Mouse (Mus musculus): ENCODE data around the gene Pwp2. TPM values are rescaled to one million over a fixed set of nuclear protein-coding genes. Genes with fewer than 3 reads are reported as not detected.
A peak's percentile ranks its signal among the peaks of the same experiment; 100 is the strongest.
"Not testable (repeated sequence)": the region's sequence is repeated elsewhere in the genome, so short reads cannot be mapped to it uniquely, and the experiment has no call there.

Gene Pwp2
- 10 to 100 TPM; 22.6 to 23.7 TPM for total RNA-seq (2021)

DNA sequence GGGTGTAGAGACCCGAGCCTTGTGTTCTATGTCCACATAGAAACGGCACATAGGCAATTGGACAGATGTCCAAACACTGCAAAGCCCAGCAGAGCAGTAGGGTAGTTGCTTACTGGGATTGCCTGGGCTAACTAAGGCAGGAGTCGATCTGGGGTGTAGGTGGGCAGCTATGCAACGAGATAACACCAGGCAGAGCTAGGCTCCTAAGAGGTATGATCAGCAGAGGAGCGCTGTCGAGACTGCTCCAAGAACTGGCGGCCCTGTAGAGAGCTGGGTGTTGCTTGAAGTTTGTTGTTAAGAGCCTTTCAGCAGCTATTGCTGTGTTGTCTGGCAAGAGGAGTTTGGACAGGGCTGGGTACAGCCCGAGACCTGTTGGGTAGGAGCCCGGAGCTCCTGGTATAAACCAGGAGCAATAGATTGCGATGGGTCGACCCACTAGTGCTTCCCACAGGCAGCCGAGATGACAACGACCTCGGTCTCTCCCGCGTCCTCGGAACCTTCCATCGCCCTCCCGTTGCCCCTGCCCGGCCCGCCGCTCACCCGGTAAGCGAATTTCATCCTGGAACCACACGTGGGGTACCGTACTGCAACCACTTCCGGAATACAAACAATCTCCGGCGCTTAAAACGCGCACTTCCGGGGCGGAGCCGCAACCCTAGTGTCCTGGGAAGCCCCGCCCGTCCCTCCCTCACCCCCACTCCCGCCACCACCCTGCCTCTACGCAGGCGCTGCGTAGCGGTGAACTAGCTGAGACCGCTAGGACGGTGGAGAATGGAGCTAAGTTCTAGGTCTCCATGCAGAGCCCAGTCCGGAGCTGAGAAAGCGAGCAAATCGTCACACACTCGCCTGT is at the start of gene Pwp2:
TSS of gene Pwp2 (minus strand) at position 619 of the 850 bp plus-strand sequence.
- DNase-seq: peak; percentile 92
- intact Hi-C loops (cut with DNase I): loop anchor here (5.0 kb wide), 1 partner anchor 38 kb away; no protein-coding TSS in a partner anchor

DNA sequence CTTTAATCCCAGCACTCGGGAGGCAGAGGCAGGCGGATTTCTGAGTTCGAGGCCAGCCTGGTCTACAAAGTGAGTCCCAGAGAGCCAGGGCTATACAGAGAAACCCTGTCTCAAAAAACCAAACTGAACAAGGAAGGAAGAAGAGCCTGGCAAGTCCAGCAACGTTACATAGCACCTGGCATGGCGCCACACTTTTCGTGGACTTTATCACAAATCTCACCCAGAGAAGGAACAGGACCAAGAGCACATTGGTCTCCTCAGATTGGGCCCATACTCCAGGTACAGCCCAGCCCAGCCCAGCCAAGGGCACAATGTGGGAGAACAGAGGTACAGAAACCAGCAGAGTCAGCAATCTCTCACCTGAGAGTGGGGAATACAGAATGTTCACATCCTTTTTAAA is 48.8 kb upstream of the Pwp2 start:
- DNase-seq: no peak
- intact Hi-C loops (cut with DNase I): no loop called here

DNA sequence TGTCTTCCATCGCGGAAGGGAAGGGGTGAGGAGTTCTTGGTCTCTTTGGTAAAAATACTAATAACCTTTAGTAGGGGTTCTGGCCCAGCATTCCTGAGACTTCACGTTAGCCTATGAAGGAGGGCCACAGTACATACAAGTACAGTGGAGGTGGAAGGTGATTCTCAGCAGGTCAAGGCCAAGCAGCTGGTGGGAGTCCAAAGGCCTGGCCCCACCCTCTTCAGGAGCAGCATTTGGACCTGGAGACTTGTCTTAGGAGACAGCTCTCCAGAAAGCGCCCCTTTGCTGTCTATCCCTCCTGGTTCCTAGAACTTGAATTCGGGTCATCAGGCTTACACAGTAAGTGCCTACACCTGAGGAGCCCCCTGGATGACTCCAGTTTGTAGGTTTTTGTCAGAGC is 48.2 kb upstream of the Pwp2 start:
- DNase-seq: no peak
- intact Hi-C loops (cut with DNase I): no loop called here

DNA sequence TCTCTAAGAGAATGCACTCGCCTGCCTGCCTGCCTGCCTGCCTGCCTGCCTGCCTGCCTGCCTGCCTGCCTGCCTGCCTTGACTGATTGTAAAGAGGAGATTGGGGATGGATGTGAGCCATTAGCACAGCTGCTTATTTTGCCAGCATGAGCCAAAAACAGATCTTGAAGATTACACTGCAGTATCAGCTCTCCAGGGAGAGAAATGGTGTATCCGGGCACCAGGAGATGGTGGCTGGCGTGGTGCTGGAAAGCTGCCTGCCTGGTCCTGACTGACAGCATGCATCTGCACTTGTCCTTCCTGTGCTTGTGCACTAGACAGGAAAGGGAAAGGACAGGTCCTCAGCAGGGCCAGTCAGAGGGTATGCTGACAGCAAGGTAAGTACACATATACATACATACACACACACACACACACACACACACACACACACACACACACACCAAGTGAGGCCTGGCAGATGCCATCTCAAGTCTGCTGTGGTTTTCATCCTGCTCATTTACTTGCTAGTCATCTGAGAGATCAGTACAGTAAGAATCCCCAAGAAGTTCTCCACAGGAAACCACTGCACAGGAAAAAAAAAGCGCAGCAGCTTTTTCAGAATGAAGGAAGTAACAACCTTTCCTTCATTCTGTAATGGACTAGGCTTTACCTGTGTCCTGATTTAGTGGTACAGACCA is 47.5 kb upstream of the Pwp2 start:
- no peak for DNase-seq
- intact Hi-C loops (cut with DNase I): no loop called here

DNA sequence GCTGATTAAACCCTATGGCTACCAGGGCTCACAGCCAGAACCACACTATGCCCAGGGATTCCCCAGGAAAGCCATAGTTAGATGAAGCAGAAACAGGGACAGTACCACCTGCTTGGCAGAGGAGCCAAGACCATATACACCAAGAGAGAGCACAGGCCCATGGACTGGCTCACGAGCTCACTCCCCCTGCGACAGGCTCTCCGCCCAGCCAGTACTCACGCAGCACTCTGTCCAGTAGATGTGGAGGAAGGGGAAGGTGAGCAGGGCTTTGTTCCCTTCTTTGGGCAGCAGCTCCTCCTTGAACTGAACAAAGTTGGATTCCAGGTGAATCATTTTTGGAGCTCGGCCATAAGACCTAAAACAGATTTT is 43.6 kb upstream of the Pwp2 start:
- intact Hi-C loops (cut with DNase I): no loop called here
- no peak for DNase-seq

DNA sequence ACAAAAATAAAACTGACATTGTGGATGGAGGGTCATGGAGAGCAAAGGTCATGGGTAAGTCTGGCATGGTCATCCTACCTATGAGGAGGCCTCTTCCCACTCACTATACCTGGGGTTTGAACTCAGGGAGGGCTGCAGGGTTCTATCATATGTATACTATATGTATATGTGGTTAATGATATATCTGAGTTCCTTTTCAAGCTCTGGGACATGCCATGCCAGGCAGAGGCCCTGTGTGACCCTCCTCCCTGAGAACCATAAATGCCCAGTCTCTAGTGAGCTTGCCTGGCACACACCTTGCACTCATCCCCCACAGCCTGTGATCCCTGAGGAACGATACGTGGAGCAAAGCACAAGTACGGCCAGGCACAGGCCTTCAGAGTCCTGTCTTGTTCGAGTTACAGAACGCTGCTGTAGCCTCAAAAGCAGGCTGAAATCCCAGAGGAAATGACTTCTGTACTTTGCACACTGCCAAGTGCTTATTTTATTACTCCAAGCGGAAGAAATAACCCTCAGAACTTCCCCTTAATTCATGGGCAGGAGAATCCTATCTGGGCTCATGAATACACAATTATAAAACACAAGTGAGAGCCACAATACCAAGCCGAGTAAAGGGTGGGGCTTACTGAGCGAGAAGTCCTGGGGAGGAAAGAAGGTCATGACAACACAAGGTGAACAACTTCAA is 43.1 kb upstream of the Pwp2 start:
- intact Hi-C loops (cut with DNase I): no loop called here
- no peak for DNase-seq

DNA sequence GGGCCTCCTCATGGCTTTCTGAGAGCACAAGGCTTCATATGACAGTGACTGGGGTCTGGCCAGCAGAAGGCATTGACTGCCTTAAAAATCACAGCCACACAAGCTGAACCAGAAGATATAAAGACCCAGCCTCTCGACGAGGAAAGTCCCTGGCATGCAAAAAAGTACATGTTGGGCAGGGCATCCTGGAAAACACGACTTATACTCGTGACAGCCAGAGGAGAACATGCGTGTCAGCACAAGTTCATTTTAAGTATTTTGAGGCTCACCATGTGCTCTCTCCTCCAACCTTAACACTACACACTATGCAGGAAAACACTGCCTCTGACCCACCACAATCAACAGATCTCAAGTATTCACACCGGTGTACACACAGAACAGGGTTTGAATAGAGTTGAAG is 39.2 kb upstream of the Pwp2 start:
- no peak for DNase-seq
- intact Hi-C loops (cut with DNase I): loop anchor here (5.0 kb wide), 1 partner anchor 37 kb away; the partner anchor contains the start of gene Pwp2

DNA sequence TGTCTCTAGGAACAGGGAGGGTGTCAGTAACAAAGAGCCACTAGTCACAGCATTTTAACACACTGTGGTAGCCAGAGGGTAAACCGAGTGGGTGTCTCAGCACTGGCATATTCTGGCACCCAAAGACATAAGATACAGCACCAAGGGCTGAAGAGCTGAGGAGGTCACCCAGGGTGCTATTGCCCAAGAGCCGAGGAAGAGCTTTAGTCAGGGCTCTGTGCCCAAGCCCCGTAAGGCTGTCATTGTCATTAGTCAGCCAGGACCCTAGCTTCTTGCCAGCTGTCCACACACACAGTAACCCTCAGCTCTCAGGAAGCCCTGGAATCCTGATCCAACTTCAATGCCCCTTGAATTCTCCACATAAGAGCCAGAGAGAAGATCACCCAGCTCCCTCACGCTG is 38.0 kb upstream of the Pwp2 start:
- DNase-seq: no peak
- intact Hi-C loops (cut with DNase I): loop anchor here (5.0 kb wide), 1 partner anchor 36 kb away; the partner anchor contains the start of gene Pwp2

DNA sequence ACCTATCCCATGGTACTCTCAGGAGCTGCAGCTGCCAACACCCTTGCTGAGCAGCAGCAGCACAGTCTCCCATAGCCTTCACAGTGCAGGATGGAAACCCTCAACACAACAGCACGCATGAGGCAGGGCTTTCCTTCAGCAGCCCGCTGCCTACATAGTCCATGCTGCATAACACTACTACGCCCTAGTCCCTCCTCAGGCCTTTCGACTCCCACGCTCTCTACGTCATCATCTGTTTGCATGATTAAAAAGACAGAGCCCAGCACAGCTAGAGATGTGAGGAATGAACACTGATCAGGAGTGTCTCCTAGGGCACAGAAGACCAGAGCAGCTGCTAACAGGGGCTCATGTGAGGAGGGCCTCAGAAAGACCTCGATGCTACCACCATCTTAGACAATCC is 36.4 kb upstream of the Pwp2 start:
- DNase-seq: no peak
- intact Hi-C loops (cut with DNase I): loop anchor here (5.0 kb wide), 1 partner anchor 34 kb away; the partner anchor contains the start of gene Pwp2

DNA sequence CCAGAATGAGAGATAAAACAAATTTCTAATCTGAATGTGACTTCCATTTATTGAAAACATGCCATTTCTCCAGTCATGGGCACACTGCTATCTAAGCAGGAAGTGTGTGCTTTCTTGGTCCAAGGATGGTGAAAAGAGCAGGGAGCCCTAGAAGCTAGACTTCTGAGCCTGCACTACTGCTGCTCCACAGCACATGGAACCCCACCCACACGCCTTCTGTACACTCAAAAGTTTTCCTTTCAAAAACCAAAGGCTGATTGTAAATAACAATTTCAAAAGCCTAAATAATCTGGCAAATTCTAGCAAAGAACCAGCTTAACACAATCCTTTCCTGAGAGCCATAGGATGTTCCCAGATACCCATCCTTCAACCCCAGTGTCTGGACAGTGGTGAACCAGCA is 34.6 kb upstream of the Pwp2 start:
- intact Hi-C loops (cut with DNase I): no loop called here
- no peak for DNase-seq

DNA sequence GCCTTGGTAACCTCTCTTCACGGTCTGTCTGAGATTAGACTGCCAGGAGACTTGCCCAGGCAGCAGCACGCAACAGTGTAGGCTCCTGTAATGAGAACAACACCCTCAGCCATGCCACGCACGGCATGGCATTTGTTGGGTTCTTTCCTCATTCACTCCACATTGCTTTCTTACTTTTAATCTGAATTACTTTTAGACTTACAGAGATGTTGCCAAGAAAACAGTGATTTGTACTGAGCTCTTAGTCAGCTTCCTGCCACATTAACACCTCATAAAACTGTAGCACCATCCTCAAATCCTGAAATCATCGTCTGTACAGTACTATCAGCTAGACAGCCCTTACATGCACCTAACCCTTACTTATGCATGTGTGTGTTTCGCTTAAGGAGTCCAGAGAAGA is 33.6 kb upstream of the Pwp2 start:
- no peak for DNase-seq
- intact Hi-C loops (cut with DNase I): no loop called here

DNA sequence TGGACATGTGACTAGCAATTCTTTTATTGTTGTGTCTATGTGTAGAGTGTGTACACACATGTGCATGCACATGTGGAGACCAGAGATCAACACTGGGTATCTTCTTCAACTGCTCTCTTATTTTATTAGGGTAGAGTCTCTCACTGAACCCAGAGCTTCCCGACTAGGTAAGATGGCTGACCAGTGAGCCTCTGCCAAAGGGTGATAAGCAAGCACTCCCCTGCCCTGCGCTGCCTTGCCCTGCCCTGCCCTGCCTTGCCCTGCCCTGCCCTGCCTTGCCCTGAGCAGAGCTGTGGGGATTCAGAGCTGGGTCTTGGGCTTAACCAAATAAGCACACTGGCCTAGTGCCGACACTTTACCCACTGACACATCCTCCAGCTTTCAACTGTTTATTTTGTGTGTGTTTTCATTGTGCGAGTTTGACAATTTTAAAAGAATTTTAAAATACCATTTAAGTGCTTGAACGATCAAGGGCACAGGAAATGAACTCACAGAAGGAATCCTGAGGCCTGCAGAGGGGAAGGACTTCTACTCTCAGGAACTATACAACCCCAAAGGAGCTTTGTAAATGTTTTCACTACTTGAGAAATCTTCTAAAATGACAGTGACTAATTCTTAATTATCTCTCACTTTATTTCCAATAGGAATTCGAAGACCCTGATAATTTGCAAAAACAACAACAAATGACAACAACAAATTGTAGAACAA is 31.6 kb upstream of the Pwp2 start:
- DNase-seq: no peak
- intact Hi-C loops (cut with DNase I): no loop called here

DNA sequence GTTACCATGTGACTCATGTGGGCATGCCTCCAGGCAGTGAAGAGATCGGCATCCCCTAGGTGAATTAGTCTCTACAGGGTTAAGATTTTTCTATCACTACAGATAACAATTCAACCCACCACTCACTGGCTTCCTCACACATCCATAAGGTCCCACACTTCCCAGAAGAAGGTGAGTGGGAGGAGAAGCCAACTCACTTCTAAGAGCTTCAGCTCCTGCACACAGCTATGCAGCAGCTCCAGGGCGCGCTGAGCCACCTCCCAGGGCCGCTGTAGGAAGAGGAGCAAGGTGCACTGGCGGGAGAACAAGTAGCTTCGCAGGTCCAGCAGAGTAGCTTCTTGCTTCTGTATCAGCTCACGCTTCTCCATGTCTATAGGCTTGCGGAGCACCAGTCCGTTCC is 29.4 kb upstream of the Pwp2 start:
- intact Hi-C loops (cut with DNase I): no loop called here
- DNase-seq: no peak

DNA sequence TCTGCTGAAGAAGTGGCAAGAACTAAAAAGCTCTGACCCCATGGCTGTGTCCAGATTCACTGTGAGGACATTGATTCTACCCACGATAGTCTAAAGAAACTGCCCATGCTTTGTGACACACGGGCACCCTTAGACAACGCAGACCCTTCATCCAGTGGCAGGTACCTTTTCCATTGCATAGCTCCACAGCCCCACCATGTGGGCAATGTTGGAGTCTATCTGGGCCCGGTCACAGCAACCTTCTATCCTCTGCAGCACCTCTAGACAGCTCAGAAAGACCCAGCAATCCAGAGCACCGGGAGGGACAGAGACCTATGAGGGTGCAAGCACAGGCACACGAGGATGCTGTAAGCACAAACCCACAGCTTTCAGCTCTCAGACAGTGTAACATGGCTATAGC is 26.4 kb upstream of the Pwp2 start:
- intact Hi-C loops (cut with DNase I): no loop called here
- DNase-seq: peak; percentile 33

DNA sequence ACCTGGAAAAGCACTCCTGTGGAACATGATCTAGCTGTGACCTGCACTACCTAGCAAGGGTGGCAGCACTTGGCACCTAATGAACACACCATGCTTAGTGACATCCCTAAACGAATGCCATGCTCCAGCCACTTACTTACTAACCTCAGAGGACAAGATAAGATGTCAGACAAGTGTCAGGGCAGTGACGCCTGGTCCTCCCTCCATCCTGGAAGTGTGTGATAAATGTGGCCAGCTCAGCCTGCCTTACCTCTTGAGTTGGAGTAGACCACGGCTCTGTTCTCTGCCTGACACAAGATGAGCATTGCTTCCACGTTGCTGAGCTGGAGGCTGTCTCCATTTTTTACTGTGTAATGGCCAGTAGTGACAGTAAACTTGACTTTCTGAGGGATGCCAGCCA is 16.2 kb upstream of the Pwp2 start:
- intact Hi-C loops (cut with DNase I): no loop called here

DNA sequence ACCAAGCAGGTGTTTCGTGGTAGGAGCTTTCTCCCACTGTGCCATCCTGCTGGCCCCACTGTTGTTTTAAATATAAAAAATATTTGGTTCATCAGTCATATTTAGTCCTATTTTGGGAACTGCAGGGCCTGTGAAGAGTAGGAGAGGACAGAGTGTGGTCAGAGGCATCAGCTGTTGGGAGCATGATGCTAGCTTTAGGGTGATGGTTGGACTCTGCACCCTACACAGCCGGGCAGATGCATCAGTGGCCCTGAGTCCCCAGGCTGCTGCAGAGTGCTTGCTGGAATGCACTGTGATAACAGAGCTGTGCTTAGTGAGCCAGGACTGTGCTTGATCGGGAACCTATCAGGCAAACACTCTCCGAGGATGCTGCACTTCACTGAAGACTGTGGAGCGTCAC is 8.0 kb upstream of the Pwp2 start:
- DNase-seq: no peak
- intact Hi-C loops (cut with DNase I): no loop called here

More for the DNA sequence above, 16.2 kb upstream of the Pwp2 start:
- DNase-seq: no peak

DNA sequence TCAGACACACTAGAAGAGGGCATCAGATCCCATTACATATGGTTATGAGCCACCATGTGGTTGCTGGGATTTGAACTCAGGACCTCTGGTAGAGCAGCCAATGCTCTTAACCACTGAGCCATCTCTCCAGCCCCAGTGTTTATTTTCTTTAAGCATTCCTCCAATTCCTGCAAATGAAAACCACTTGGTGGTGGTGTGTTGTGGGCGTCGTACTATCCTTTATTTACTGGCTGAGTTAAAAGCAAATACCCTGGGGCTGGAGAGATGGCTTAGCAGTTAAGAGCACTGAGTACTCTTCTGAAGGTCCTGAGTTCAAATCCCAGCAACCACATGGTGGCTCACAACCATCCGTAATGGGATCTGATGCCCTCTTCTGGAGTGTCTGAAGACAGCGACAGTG is 1.1 kb upstream of the Pwp2 start:
- intact Hi-C loops (cut with DNase I): loop anchor here (5.0 kb wide), 1 partner anchor 36 kb away; no protein-coding TSS in a partner anchor
- not testable (repeated sequence) for DNase-seq

DNA sequence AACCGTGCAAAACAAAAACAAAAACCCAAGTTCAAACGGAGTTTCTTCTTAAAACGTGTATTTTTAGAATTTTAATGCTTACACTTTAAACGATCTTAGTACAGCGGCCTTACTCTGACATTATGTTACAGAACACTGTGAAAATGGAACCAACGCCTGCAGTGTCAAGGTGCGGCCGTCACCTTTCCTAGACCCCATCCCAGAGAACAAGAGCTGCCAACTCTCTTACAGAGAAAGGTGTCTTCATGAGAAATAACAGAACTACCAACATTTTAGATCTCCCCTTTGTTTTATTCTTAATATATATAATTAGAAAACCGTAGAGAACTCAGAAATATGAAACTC is 404 bp upstream of the Pwp2 start:
- DNase-seq: no peak
- intact Hi-C loops (cut with DNase I): loop anchor here (5.0 kb wide), 1 partner anchor 37 kb away; no protein-coding TSS in a partner anchor

DNA sequence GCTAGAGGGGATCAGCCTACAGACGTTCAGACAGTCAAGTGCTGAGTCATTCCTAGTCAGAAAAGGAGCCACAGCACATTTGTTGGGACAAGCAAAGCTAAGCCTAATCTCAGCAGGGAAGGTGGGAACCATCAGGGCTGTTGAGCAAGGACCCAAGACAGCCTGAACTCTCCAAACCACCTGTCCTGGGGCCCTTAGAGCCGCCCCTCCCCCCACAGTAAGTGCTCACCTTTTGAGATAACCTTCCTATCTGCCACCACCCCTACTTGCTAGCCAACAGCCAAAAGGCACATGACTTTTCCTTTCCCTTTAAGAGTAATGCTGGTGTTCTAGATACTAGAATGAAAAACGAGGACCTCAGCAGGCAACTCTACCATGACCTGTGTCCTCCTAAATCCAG is 1.4 kb downstream of the Pwp2 start:
- no peak for DNase-seq
- intact Hi-C loops (cut with DNase I): no loop called here

DNA sequence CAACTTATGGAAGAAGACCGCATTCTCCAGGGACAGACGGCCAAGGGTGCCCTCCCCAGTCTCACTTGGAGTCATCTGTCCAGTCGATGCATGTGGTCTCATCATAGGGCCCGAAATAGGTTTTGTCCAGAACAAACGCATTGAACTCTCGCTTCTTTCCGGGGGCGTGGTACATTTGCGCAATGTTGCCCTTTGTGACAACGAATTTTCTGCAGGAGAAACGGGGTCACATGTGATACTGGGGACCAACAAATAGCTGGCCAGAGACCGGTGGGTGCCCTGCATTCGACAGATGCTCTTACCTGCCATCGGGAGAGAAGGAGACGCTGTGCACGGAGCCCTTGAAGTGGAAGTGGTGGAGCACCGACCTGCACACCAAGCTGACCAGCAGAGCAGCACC is 2.6 kb downstream of the Pwp2 start:
- intact Hi-C loops (cut with DNase I): no loop called here
- DNase-seq: no peak

DNA sequence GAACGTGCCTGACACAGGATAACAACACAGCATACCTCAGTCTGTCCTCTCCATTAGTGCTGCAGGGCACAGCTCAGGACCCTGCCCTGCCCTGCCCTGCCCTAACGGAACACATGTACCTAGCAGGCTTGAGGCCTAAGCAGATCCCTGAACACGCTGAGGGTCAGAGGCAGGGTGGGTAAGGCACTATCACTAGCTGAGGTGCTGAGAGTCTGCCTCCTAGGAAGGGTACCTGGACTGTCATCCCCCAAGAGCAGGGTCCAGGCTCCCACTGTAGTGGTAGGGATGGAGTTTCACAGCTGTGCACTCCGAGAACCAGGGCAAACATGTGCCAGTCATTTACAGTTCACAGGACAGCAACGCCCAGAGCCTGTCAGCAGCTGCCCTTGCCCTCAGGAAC is 10.5 kb downstream of the Pwp2 start:
- intact Hi-C loops (cut with DNase I): no loop called here
- no peak for DNase-seq
